Mouse (Mus musculus) heart, postnatal 4 days (tissue): ENCODE results near the gene Htatip2. TPM values are rescaled to one million over a fixed set of nuclear protein-coding genes. Genes with fewer than 3 reads are reported as not detected.
A peak's percentile ranks its signal among the peaks of the same experiment; 100 is the strongest.

Source experiments
- DNase-seq: peaks from one replicate; pipeline ENCODE4 v3.0.0; 2021
- total RNA-seq, 2 experiments: library from RNA; stranded (reverse); gene quantifications; 2 replicates each; pipeline ENCODE4 v1.2.3; 2021

The Htatip2 gene
- total RNA-seq, 2 experiments from 2014 or later: 5.5 to 6.1 TPM

DNA sequence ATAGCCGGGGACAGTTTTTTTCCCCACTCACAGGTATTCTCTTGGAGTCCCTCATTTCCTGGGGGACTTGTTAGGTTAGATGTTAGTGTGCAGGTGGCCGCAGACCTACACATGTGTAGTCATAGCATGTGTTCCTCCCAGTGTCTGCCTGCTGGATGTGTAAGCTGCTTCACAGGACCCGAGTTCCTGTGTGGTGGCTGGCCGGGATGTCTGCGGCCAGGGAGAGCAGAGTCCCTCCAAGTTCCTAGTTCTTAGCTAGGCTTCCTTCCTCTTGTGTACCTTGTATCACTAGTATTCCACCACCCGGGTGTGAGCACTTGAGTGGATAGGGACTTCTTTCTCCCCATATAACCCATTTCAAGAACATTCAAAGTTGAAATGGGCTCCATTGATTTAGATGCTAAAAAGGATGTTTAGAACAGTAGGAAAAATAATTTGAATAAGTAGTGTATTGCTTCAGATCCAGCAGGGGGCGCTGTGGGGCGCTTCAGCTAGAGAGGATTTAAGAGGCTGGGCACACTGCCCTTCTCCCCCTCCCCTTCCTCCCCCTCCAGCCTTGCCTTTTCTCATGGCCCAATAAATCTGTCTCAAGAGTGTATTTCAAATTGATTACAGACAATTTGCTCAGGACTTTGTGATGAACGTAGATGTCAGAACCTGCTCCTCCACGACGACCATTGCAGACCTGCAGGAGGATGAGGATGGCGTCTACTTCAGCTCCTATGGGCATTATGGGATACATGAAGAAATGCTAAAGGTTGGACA lies 27.9 kb downstream of the Htatip2 start:
- DNase-seq: peak; percentile 68

GRCm38 (mm10) chr7:49787383-49787645 lies 28.4 kb downstream of the Htatip2 start:
- no peak for DNase-seq

- no peak for DNase-seq
Observed at GRCm38 (mm10) chr7:49794304-49794703, 35.4 kb downstream of the Htatip2 start.

DNA sequence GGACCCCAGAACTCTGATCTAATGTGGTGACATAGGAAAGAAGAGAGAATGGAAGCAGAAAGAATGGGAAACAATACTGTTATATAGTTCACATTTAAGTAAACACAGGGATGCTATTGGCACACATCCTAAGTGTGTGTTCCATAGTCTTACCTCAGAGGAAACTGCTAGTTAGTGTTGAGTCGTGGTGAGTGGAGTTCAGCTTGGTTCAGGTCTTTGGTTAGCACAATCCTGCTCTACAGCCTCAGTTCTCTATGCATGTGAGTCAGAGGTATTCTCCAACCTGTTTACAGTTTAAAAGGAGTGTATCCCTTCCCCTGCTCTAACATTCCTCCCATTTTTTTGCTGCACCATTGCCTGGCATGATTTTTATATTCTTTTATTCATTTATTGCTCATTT lies 38.3 kb downstream of the Htatip2 start:
- DNase-seq: no peak

DNA sequence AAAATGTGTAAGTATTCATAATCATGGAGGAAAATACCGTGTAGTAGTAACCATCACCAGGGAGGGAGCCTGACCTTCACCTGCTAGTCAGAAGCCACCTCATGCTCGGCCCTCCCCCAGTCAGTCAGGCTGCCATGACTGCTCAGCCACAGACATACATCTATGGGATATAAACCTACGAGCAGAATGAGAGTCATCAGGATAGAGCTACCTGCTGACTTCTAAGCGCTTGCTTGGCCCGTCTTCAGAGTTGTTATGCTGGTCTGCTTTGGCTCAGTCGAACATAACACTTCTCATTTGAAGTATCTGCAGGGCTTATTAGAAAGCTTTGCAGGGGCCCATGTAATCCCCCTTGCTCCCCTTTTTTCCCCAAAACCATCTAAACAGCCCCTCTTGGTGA lies 44.6 kb downstream of the Htatip2 start:
- DNase-seq: no peak

GRCm38 (mm10) chr7:49804638-49805165 lies 45.8 kb downstream of the Htatip2 start:
- no peak for DNase-seq

DNA sequence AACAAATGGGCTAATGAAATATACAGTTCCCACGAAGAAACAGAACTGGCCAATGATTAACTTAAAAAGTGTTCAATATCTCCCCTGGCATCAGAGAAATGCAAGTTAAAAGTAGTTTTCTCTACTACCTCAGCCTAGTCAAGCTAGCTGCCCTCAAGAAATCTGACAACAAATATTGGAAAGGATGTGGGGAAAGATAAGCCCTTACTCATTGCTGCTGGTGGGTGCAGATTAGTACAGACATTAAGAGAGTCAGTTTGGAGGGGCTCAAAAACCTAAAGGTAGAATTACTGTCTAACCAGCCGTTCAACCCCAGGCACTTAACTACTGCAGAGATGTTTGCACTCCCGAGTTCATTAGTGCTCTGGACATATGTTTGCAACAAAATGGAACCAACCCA lies 46.7 kb downstream of the Htatip2 start:
- DNase-seq: no peak

DNA sequence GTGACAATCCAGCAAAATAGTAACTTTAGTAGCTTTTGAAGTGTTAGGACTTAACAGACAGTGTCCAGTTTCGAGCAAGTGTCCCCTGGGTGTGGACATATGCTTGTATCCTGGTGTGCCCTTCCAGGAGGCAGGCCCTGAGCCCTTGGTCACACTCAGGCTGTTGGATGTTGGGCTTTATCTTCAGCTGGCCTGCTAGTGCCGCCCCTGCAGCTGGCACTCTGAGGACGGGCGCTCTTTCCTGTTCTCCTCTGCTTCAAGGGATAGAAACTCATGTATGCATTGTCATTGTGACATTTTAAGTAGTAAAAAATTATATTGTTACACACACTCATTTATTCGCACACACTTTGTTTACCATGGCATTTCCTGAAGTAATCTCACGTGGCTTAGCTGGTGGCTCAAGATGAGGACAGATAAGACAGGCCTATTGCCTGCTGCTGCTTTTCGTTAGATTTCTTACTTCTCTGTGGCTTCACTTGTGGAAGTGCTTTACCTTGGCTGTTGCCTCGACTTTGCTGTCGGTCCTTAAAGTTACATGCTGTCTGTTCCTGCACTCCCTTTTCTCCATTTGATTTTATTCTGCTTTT lies 48.3 kb downstream of the Htatip2 start:
- DNase-seq: no peak

DNA sequence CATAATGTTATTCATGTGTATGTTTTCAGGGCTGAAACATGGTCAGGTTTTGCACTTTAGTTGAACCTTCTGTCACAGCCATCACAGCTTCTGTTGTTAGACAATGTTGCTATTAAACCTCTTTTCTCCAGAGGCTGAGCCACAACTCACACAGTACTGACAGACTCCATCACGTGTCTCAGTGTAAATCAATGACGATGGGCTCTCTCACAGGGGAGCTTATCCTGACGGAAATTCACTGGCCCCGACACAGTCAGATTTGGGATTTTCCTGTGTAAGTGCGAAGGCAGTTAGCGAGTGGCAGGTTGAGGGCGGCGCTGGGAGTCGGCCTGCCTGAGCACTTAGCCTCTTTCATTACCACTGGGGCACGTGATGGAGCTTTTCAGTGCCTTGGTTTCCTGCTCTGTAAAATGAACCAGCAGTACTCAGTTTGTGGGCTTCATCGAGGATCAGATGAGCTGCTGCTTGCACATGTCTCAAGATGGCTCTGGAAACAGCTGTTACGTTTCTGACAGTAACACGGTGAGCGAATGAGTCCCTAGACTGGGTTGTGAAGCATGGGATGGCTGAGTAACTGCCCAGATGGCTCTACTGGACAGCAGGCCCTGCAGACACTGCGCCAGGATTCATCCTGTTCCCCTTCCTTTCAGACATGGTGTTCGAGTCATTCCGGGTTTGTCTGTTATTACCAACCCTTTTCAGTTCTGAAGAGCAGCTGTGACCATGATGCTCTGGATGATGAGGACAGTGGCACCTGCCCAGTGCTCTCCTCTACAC lies 49.1 kb downstream of the Htatip2 start:
- no peak for DNase-seq

DNA sequence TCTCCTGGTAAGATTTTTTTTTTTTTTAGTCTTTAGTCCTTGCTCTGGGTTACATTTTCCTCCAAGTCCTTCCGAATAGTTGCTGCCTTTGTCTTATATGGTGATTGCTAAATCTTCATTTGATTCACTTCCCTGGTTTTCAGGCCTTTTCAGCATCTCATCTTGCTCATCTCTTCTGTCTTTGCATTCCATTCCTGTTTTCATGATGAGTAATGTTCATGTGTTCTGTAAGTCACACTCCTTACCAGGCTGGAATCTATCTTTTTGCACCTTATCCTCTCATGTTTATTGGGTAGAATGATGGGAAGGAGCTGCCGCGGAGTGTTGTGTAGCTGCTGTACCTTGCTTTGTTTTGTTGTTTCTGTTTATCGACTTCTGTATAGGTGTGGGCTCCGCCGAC lies 50.2 kb downstream of the Htatip2 start:
- DNase-seq: no peak

- no peak for DNase-seq
Observed at GRCm38 (mm10) chr7:49809562-49809961, 50.6 kb downstream of the Htatip2 start.

DNA sequence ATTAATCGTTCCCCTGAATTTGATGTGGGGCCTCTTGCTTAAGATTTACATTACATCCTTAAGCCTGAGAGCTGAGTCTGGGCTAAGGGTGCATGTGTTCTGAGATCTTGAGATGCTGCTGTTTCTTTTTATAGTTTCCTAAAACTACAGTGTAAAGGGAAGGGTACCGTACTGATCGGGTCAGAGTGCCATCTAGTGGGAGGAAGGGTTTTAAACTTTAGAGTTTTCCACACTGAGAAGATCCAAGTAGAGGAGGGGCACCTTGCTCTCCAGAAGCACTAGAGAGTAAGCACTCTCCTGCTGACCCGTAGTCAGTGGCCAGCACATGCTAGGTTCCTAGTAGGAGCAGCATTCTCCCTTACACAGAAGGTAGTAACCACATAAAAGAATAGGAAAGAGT lies 52.4 kb downstream of the Htatip2 start:
- DNase-seq: no peak

DNA sequence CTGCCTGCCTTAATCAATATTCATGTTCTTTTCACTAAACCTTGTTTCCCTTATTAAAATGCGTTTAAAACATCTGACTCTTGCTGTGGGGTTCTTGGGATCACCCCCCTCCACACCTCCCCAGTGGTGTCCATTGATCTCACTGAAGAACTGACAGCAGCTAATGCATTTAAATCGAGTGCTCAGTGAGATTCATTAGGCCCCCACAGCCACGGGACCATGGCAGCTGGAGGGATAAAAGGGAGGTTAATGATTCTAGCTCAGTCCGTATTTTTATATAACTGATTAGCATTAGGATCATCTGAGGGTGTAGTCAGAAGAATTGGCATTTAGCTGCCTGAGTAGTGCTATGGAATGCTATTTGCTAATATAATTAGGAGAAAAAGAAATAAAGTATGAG lies 60.5 kb downstream of the Htatip2 start:
- DNase-seq: no peak

GRCm38 (mm10) chr7:49821370-49821769 lies 62.5 kb downstream of the Htatip2 start:
- DNase-seq: no peak

GRCm38 (mm10) chr7:49822028-49822427 lies 63.1 kb downstream of the Htatip2 start:
- DNase-seq: no peak

Other genes with a start within 250 kb of the Htatip2 start
- gene Dbx1, start 122.3 kb upstream of the Htatip2 start, total RNA-seq: not detected
- 10 to 100 TPM; 21.9 to 22.2 TPM for gene Prmt3, start 19.2 kb downstream of the Htatip2 start, total RNA-seq
- not detected for gene Slc6a5, start 151.0 kb downstream of the Htatip2 start, total RNA-seq
- gene Nell1, start 215.7 kb downstream of the Htatip2 start, total RNA-seq: under 1 TPM in 1 of 2 experiments, not detected in 1; 0.14 TPM